Mouse (Mus musculus) heart, embryonic 14.5 days (tissue): ENCODE results near the gene Trappc6a. TPM values are rescaled to one million over a fixed set of nuclear protein-coding genes. Genes with fewer than 3 reads are reported as not detected.
A peak's percentile ranks its signal among the peaks of the same experiment; 100 is the strongest.

Source experiments
- ATAC-seq: fragments of 200-750 bp; cut with Nextera tagmentation; 2 replicates; pipeline ENCODE4 v1.8.0; 2017; ENCODE audit warnings: low read depth, moderate TSS enrichment; ENCODE audit not compliant: insufficient number of reproducible peaks, insufficient read depth, low FRiP score
- H3K27ac ChIP-seq, 2 experiments: fragments of 200-500 bp in 1 of 2; fragments of 300-500 bp in 1 of 2; sonication (generic) in 1 of 2; replicated peaks in 1 of 2; 2 replicates each; pipeline ENCODE4 v1.5.1; 2012 to 2014; ENCODE audit warnings: low read depth in 2 of 2, low read length in 2 of 2, control low read depth in 1 of 2, mild to moderate bottlenecking in 1 of 2, mixed read lengths in 1 of 2; ENCODE audit not compliant: control insufficient read depth in 1 of 2, insufficient read depth in 1 of 2
- H3K27me3 ChIP-seq: fragments of 300-500 bp; sonication (generic); 2 replicates; pipeline ENCODE4 v1.6.1; 2014; ENCODE audit warnings: mild to moderate bottlenecking, low read length, control low read depth; ENCODE audit not compliant: control insufficient read depth, insufficient read depth
- H3K36me3 ChIP-seq: fragments of 300-500 bp; sonication (generic); 2 replicates; pipeline ENCODE4 v1.6.1; 2014; ENCODE audit warnings: mild to moderate bottlenecking, control low read depth, low read length, mixed read lengths; ENCODE audit not compliant: control insufficient read depth, insufficient read depth
- H3K4me1 ChIP-seq, 2 experiments: fragments of 200-500 bp in 1 of 2; fragments of 300-500 bp in 1 of 2; sonication (generic) in 1 of 2; 2 replicates each; pipeline ENCODE4 v1.6.1; 2012 to 2014; ENCODE audit warnings: low read length in 2 of 2, control low read depth in 1 of 2, mixed read lengths in 1 of 2; ENCODE audit not compliant: control insufficient read depth in 2 of 2, insufficient read depth in 2 of 2
- H3K4me2 ChIP-seq: fragments of 300-500 bp; sonication (generic); 2 replicates; pipeline ENCODE4 v1.6.1; 2014; ENCODE audit warnings: mild to moderate bottlenecking, low read length
- H3K4me3 ChIP-seq, 2 experiments: fragments of 200-500 bp in 1 of 2; fragments of 300-500 bp in 1 of 2; sonication (generic) in 1 of 2; 2 replicates each; pipeline ENCODE4 v1.5.1; 2012 to 2014; ENCODE audit warnings: low read length in 2 of 2, mild to moderate bottlenecking in 2 of 2, control low read depth in 1 of 2, low read depth in 1 of 2, moderate library complexity in 1 of 2; ENCODE audit not compliant: control insufficient read depth in 1 of 2, insufficient read depth in 1 of 2
- H3K9ac ChIP-seq: fragments of 300-500 bp; sonication (generic); 2 replicates; pipeline ENCODE4 v1.6.1; 2014; ENCODE audit warnings: mild to moderate bottlenecking, low read length
- H3K9me3 ChIP-seq: fragments of 300-500 bp; sonication (generic); 2 replicates; pipeline ENCODE4 v1.6.1; 2016; ENCODE audit warnings: low read length, control low read depth; ENCODE audit not compliant: control insufficient read depth
- WGBS: fragments of 180-500 bp; shearing (Covaris S2); extraction: QIAGEN DNeasy Blood & Tissue Kit; methylation state at CpG from one replicate; pipeline ENCODE4 v1.1.7; 2014; 5-methylcytosine and 5-hydroxymethylcytosine counted together
- polyA plus RNA-seq: library from polyadenylated mRNA; unstranded; fragments of >200 nt; fragmentation: Nextera tagmentation; extraction: Ambion mirVana; gene quantifications from 2 replicates; pipeline ENCODE4 v1.2.1, GENCODE M21; 2014

The Trappc6a gene
- polyA plus RNA-seq, 1 experiment from 2014 or later, result 92.9 TPM

- no peaks in the 10 kb centered on the region for H3K27me3 ChIP-seq
- H3K27ac ChIP-seq, result no peak overlapping the region
- peak overlapping the region; percentile 44; the same call in 1 of the 2 replicates for H3K9ac ChIP-seq
- no peak overlapping the region for H3K4me3 ChIP-seq
- H3K4me1 ChIP-seq, result peaks cover 20 to 59% of the 10 kb centered on the region in 2 experiments
- H3K9me3 ChIP-seq, result no peaks in the 10 kb centered on the region
- no peak for ATAC-seq
- H3K36me3 ChIP-seq, result peaks cover 29% of the 10 kb centered on the region
- no peak overlapping the region for H3K4me2 ChIP-seq
- WGBS, result 86% methylated on average over 6 of the region's 6 CpGs
These were observed 50.0 kb downstream of the Trappc6a start for GRCm38 (mm10) chr7:19557982-19558900.

GRCm38 (mm10) chr7:19558965-19559364, 50.8 kb downstream of the Trappc6a start:
- H3K36me3 ChIP-seq, result peaks cover 22% of the 10 kb centered on the region
- H3K4me3 ChIP-seq, result no peak overlapping the region
- H3K27ac ChIP-seq, result no peak overlapping the region
- H3K9me3 ChIP-seq, result no peaks in the 10 kb centered on the region
- no peaks in the 10 kb centered on the region for H3K27me3 ChIP-seq
- peaks cover 20 to 65% of the 10 kb centered on the region in 2 experiments for H3K4me1 ChIP-seq
- ATAC-seq, result no peak
- 39% methylated on average over 2 of the region's 2 CpGs for WGBS
- peak overlapping the region; percentile 30; the same call in 1 of the 2 replicates for H3K9ac ChIP-seq
- no peak overlapping the region for H3K4me2 ChIP-seq

GRCm38 (mm10) chr7:19560491-19561260, 52.5 kb downstream of the Trappc6a start:
- H3K4me3 ChIP-seq, result peak overlapping the region; percentile 75 to 98
- H3K9ac ChIP-seq, result peak overlapping the region; percentile 97
- WGBS, result 15% methylated on average over 11 of the region's 11 CpGs
- peak overlapping the region; percentile 95 for H3K4me2 ChIP-seq
- no peaks in the 10 kb centered on the region for H3K9me3 ChIP-seq
- peak overlapping the region; percentile 4 to 87; a peak in 2 of 4 replicates for H3K27ac ChIP-seq
- H3K27me3 ChIP-seq, result no peaks in the 10 kb centered on the region
- no peak for ATAC-seq
- peaks cover 20 to 56% of the 10 kb centered on the region in 2 experiments for H3K4me1 ChIP-seq
- H3K36me3 ChIP-seq, result peaks cover 24% of the 10 kb centered on the region

- 2% methylated on average over 11 of the region's 11 CpGs for WGBS
- H3K4me1 ChIP-seq, result peaks cover 20 to 56% of the 10 kb centered on the region in 2 experiments
These were observed 53.2 kb downstream of the Trappc6a start for GRCm38 (mm10) chr7:19561431-19561764.

GRCm38 (mm10) chr7:19561765-19562642, 53.8 kb downstream of the Trappc6a start:
- under 1% methylated on average over 100 of the region's 102 CpGs for WGBS
- Histone ChIP-seq H3K9ac (peak overlapping the region; percentile 97), H3K27ac (peak overlapping the region; percentile 87 to 88), H3K9me3 (no peaks in the 10 kb centered on the region), H3K4me2 (peak overlapping the region; percentile 95), H3K36me3 (peaks cover 32% of the 10 kb centered on the region), H3K4me1 (peaks cover 16 to 50% of the 10 kb centered on the region in 2 experiments), H3K27me3 (no peaks in the 10 kb centered on the region), H3K4me3 (peak overlapping the region; percentile 75 to 98)
- ATAC-seq, result peak; percentile 83

More at GRCm38 (mm10) chr7:19561431-19561764, 53.2 kb downstream of the Trappc6a start:
- peak overlapping the region; percentile 4 to 87; a peak in 3 of 4 replicates for H3K27ac ChIP-seq
- ATAC-seq, result no peak
- no peaks in the 10 kb centered on the region for H3K27me3 ChIP-seq
- H3K4me3 ChIP-seq, result peak overlapping the region; percentile 75 to 98
- peak overlapping the region; percentile 95 for H3K4me2 ChIP-seq
- H3K36me3 ChIP-seq, result peaks cover 27% of the 10 kb centered on the region
- peak overlapping the region; percentile 97 for H3K9ac ChIP-seq
- no peaks in the 10 kb centered on the region for H3K9me3 ChIP-seq

GRCm38 (mm10) chr7:19562643-19563410, 54.6 kb downstream of the Trappc6a start, which contains the start of gene Ppp1r37:
Gene Ppp1r37, minus strand, starts transcription at chr7:19563076.
- H3K4me3 ChIP-seq, result peak within 1 kb of the TSS; percentile 75 to 98
- H3K4me1 ChIP-seq, result peaks cover 12 to 42% of the 10 kb centered on the region in 2 experiments
- peaks cover 35% of the 10 kb centered on the region for H3K36me3 ChIP-seq
- H3K4me2 ChIP-seq, result peak within 1 kb of the TSS; percentile 95
- no peaks in the 10 kb centered on the region for H3K9me3 ChIP-seq
- no peaks in the 10 kb centered on the region for H3K27me3 ChIP-seq
- WGBS, result 1% methylated on average over 19 of the region's 19 CpGs
- no peak for ATAC-seq
- peak within 1 kb of the TSS; percentile 87 to 88 for H3K27ac ChIP-seq
- H3K9ac ChIP-seq, result peak within 1 kb of the TSS; percentile 97
